Mouse (Mus musculus): ENCODE data around the gene Adgrg3.

Gene Adgrg3

DNA sequence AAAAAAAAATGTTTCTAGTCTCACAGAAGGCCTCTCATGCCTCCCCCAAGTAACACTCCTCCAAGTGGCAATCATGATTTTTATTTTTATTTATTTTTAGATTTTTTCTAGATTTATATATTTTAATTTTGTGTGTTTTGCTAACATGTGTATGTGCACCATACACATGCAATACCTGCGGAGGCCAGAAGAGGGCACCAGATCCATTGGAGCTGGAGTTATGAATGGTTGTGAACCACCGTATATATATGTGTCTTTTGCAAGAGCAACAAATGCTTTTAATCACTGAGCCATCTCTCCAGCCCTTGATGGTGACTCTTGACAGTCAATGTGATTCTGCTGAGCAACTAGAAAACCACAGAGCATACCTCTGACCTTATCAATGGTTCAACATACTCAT lies 7.9 kb downstream of the Adgrg3 start:
- DNase-seq (ENCODE audit: low spot score), result peak; percentile 38

DNA sequence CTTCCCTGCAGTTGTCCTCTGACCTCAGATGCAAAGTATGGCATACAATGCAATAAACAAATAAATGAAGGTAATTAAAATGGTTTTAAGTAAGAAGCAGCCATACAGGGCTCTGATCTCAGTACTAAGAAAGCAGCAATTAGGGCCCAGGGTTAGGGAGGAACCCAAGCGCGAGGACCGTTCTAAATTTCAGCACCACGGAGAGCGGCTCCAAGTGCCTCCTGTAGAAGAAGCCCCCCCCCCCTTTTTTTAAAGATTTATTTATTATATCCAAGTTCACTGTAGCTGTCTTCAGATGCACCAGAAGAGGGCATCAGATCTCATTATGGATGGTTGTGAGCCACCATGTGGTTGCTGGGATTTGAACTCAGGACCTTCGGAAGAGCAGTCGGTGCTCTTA lies 10.9 kb downstream of the Adgrg3 start:
- DNase-seq (ENCODE audit: low spot score), result peak; percentile 72

DNA sequence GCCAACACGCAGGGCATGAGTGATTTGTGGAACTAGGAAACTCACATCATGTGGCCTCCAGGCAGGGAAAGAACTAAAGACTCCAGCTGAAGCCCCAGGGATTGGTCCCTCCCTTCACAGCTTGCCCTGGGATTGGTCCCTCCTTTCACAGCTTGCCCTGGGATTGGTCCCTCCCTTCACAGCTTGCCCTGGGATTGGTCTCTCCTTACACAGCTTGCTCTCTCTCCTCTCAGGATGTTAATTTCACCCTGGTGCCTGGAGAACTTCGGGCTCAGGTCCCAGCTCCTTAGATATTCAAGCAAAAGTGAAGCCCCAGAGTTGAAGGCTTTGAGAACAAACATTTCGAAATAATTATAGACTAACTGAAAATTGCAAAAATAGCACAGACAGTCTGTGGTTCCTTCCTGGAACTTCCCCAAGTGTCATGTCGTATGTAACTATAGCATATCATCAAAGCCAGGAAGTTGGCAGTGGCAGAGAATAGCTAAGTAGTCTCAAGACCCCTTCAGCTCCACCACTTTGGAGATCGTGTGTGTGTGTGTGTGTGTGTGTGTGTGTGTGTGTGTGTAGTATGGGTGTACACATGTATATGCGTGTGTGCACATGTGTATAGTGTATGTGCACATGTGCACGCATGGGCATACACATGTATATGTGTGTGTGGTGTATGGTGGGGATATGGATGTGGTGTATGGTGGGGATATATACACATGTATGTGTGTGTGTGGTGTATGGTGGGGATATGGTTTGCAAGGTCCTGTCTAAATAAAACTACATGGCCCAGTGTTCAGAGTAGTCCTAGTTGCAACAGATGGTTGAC lies 19.8 kb downstream of the Adgrg3 start:
- DNase-seq (ENCODE audit: low spot score), result peak; percentile 36

- DNase-seq (ENCODE audit: low spot score), result no peak
Observed at GRCm38 (mm10) chr8:95041883-95042784, 24.6 kb downstream of the Adgrg3 start.

DNA sequence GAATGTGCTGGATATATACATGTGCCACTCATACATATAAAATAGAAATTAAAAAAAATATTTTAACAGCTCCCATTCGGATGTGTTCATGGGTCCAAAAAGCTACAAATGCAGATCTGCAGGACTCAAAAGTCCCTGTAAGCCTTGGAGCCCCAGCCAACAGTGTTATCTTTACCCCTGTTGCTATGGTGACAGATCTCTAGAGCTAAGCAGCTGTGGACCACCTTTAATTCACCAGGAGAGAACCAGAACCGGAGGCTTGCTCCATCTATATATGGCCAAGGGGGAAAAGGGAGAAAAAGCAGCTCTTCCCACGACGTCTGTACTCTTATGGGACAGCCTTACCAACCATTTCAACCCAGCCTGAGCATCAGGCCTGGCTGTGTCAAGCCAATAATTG lies 27.3 kb downstream of the Adgrg3 start:
- DNase-seq (ENCODE audit: low spot score), result no peak

DNA sequence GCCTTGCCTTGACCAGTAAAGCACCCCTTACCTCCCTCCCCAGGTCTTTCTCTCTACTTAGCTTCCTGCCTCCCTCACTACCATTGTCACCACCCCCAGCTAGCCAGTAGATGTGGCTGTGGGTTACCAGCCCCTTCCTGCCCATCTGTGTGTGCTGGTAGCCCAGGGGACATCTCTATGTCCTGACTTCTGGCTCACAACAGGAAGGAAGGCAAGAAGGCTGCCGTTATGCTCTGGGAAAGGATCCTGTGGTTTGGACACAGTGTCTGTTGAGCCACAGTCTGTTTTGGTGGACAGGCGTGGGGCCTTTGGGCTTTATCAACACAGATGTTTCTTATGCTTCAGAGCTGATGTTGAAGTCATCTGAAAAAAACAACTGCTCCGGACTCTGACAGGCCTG lies 29.5 kb downstream of the Adgrg3 start:
- DNase-seq (ENCODE audit: low spot score), result no peak

DNA sequence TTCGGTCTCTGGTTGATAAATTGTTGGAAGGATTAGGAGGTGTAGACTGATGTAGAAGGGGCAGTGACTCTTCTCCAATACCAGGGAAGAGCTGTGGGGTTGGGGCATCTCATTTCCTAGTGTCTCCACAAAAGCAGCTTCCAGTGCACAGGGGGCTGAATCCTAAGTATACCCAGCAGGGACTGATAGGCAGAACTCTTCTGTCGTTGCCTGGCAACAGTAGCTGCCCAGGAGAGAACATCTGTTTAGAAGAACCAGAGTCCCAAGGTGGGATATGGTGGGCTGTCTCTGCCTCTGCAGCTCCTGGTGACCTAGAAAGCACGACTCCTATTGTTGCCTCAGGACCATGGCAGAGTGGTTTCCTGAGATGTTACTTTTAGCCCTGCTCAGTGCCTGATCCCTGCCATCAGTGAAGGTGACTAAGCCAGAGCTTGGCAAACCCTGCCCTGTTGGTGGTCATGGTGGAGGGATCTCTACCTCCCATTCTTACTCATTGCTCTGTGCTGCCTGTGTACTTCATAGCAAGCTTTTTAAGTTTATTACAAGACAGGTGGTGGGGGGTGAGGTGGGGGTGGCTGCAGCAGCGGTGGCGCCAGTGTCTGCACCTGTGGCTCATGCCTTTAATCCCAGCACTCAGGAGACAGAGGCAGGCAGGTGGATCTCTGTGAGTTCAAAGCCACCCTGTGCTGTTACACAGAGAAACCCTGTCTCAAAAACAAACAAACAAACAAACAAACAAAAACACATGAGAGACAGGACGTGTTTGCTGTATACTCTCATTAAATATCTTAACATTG lies 30.6 kb downstream of the Adgrg3 start:
- no peak for DNase-seq (ENCODE audit: low spot score)

GRCm38 (mm10) chr8:95049636-95050035 lies 32.1 kb downstream of the Adgrg3 start:
- DNase-seq (ENCODE audit: low spot score), result no peak

- DNase-seq (ENCODE audit: low spot score), result no peak
Observed at GRCm38 (mm10) chr8:95054438-95054837, 36.9 kb downstream of the Adgrg3 start.

DNA sequence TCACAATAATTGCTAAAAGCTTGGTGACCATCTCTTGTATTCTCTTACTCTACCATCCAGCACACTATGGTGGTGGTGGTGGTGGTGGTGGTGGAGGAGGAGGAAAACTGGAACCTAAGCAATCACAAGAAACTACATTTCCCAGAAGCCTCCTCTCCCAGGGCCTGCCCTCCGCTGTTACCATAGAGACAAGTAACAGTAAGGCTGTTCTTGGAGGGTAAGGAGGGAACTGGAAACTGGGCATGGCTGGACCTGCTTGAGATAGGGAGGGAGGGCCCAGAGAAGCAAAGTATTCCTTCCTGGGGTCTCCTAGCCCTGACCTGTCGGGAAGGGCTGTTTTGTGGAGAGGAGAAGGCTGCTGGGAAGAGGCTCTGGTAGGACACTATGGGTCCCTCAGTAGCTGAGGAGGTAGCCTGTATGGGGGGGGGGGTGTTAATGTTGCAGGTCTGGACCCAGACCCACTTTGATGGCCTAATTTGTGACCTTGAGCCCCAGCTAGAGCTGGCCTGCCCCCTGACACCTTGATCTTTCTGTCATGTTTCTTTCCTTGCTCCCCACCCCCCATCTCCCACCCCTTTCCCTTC lies 37.5 kb downstream of the Adgrg3 start, which contains the start of gene Drc7:
Gene Drc7 (plus strand): TSS at position 177 of the 584 bp plus-strand sequence.
- DNase-seq (ENCODE audit: low spot score), result peak; percentile 62

GRCm38 (mm10) chr8:95056414-95056813 lies 38.9 kb downstream of the Adgrg3 start:
- DNase-seq (ENCODE audit: low spot score), result no peak

DNA sequence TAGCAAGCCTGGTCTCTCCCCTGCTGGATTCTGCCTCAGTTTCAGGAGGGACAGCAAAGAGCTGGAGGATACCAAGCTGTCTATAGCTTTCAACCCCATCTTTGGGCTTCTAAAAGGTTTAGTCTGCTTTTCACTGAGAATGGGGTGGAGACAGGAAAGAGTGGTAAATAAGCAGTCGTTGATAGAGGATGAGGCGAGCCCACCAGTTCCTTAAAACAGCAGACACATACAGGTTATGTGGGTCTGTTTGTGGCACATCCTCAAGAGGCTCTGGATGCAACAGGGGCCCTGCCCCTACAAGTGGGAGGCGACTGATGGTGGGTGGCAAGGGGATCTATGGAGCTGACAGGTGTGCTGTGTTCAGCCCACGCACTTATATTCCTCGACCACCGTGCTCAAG lies 41.2 kb downstream of the Adgrg3 start:
- no peak for DNase-seq (ENCODE audit: low spot score)

- DNase-seq (ENCODE audit: low spot score), result no peak
Observed at GRCm38 (mm10) chr8:95059812-95060533, 42.5 kb downstream of the Adgrg3 start.

DNA sequence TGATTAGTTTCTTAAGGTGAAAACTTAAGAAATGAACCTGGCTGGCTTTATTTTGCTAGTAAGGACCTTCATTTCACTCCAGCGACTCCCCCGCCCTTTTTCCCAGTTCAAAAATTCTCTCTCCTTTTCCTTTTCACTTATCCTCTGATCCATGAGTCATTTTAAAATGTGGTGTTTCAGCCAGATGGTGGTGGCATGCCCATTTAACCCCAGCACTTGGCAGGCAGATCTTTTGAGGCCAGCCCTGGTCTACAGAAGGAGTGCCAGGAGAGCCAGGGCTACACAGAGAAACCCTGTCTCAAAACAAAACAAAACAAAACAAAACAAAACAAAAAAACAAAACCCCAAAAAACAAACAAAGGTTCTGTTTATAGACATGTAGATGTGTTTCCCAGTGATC lies 47.0 kb downstream of the Adgrg3 start:
- DNase-seq (ENCODE audit: low spot score), result no peak

GRCm38 (mm10) chr8:95067582-95067981 lies 50.1 kb downstream of the Adgrg3 start:
- DNase-seq (ENCODE audit: low spot score), result peak; percentile 77

- no peak for DNase-seq (ENCODE audit: low spot score)
Observed at GRCm38 (mm10) chr8:95075504-95075903, 58.0 kb downstream of the Adgrg3 start.

DNA sequence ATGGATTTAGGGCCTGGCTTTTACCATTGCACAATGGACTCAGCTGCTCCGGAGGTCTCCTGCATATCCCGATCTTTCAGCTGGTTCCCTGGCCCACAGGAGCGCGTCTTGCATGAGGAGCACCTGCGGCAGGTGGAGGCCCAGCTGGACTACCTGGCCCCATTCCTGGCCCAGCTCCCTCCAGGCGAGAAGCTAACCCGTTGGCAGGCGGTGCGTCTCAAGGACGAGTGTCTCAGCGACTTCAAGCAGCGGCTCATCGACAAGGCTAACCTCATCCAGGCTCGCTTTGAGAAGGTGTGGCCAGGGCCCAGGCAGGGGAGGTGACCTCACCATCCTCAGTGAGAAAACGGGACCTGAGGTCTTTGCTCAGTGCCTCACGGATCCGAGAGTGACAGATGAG lies 58.7 kb downstream of the Adgrg3 start:
- no peak for DNase-seq (ENCODE audit: low spot score)

GRCm38 (mm10) chr8:95078055-95078454 lies 60.6 kb downstream of the Adgrg3 start:
- DNase-seq (ENCODE audit: low spot score), result no peak

DNA sequence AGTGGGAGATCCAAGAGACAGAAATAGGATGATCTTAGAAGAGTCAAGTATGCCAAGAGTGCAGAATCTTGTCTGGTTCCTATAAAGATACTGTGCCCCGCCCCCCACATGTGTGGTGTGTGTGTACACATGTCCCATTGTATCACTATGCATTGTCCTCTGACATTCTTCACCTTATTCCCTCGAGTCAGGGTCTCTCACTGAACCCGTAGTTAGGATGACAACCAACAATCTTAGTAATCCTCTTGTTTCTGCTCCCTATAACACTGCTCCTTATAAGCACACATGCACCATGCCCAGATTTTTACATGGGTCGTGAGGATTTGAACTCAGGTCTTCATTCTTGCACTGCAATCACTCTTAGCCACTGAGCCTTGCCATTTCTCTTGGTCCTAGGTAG lies 61.8 kb downstream of the Adgrg3 start:
- no peak for DNase-seq (ENCODE audit: low spot score)

DNA sequence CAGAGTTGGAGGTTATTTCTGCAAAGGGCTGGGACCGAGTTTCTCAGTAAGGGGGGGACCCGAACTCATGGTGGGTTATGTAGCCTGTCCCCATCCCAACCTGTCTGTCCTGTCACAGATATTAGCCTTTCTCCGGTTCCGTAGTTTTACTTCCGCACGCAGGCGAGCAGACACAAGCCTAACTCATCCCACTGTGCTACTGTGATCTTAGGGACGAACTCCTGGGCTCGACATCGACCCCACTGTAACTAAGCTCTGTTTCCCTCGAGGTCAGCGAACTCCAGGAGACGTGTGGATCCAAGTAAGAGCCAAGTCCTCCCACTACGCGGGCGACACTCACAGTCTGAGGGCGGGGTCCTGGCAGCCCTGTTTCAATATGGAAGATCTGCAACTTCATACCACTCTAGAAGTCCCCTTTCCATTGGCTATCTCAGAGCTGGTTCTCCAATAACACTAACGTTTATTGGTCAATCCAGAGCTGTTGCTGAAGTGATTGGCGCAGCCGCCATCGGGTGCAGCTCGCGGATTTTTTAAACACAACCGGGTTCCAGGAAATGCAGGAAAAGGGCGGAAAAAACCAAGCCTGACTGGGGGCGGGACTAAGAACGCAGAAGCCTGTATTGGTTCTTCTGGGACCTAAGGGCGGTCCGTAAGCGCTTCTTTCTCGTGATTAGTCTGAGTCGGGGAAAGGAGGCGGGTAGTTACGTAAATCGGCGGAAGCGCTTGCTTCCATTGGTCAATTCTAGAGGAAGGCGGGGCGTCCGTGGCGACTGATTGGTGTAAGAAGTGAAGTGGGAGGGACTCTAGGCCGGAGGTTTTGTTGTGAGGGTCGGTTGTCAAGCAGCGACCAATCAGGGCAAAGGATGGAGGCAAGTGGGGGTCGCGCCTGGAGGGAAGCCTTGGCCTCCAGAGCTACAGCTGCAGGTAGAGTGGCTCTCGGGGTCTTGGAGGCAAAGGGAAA lies 63.2 kb downstream of the Adgrg3 start, which contains the start of gene Katnb1:
Gene Katnb1 (plus strand): TSS at position 806 of the 961 bp plus-strand sequence.
- peak; percentile 100 for DNase-seq (ENCODE audit: low spot score)
